Mouse (Mus musculus) stomach, postnatal 0 days (tissue): ENCODE results near the gene Tenm3. TPM values are rescaled to one million over a fixed set of nuclear protein-coding genes. Genes with fewer than 3 reads are reported as not detected.

ENCODE experiments used
- ATAC-seq: fragments of 200-750 bp; cut with Nextera tagmentation; 2 replicates; pipeline ENCODE4 v1.8.0; 2017; ENCODE audit not compliant: low FRiP score, low TSS enrichment
- DNase-seq: peaks from one replicate; pipeline ENCODE4 v3.0.0-alpha.2; 2016; ENCODE audit warnings: low spot score
- H3K27ac ChIP-seq: fragments of 300-500 bp; sonication (generic); replicated peaks from 2 replicates; pipeline ENCODE4 v1.5.1; 2014; ENCODE audit warnings: mild to moderate bottlenecking, control low read depth
- H3K27me3 ChIP-seq: fragments of 300-500 bp; sonication (generic); 2 replicates; pipeline ENCODE4 v1.6.1; 2014; ENCODE audit warnings: low read length; ENCODE audit not compliant: control insufficient read depth, insufficient read depth
- H3K36me3 ChIP-seq: fragments of 300-500 bp; sonication (generic); 2 replicates; pipeline ENCODE4 v1.6.1; 2014; ENCODE audit warnings: low read length, mixed read lengths; ENCODE audit not compliant: control insufficient read depth, insufficient read depth
- H3K4me1 ChIP-seq: fragments of 300-500 bp; sonication (generic); replicated peaks from 2 replicates; pipeline ENCODE4 v1.6.1; 2014; ENCODE audit warnings: antibody characterized with exemption; ENCODE audit not compliant: control insufficient read depth, insufficient read depth
- H3K4me2 ChIP-seq: fragments of 300-500 bp; sonication (generic); replicated peaks from 2 replicates; pipeline ENCODE4 v1.6.1; 2014; ENCODE audit warnings: low read depth, mild to moderate bottlenecking, control low read depth, moderate library complexity
- H3K4me3 ChIP-seq: fragments of 300-500 bp; sonication (generic); 2 replicates; pipeline ENCODE4 v1.5.1; 2014; ENCODE audit warnings: low read depth, low read length, control low read depth
- H3K9ac ChIP-seq: fragments of 300-500 bp; sonication (generic); 2 replicates; pipeline ENCODE4 v1.6.1; 2014; ENCODE audit warnings: mild to moderate bottlenecking, low read length, control low read depth, mixed read lengths
- H3K9me3 ChIP-seq: fragments of 300-500 bp; sonication (generic); 2 replicates; pipeline ENCODE4 v1.6.1; 2016; ENCODE audit warnings: low read length; ENCODE audit not compliant: control insufficient read depth
- CTCF ChIP-seq: IDR thresholded peaks from 2 replicates; pipeline ENCODE4 v1.5.1; 2016; ENCODE audit warnings: antibody characterized with exemption, low read depth, mild to moderate bottlenecking, moderate library complexity
- EP300 ChIP-seq: optimal IDR thresholded peaks from 2 replicates; pipeline ENCODE3; 2016; ENCODE audit warnings: antibody characterized with exemption
- WGBS: fragments of 180-500 bp; shearing (Covaris S2); extraction: QIAGEN DNeasy Blood & Tissue Kit; methylation state at CpG from one replicate; pipeline ENCODE4 v1.1.7; 2014; 5-methylcytosine and 5-hydroxymethylcytosine counted together
- polyA plus RNA-seq: library from polyadenylated mRNA; unstranded; fragments of >200 nt; fragmentation: Nextera tagmentation; extraction: Ambion mirVana; gene quantifications from 2 replicates; pipeline ENCODE4 v1.2.1, GENCODE M21; 2015

The Tenm3 gene
- polyA plus RNA-seq, 1 experiment from 2014 or later = 4.5 TPM

DNA sequence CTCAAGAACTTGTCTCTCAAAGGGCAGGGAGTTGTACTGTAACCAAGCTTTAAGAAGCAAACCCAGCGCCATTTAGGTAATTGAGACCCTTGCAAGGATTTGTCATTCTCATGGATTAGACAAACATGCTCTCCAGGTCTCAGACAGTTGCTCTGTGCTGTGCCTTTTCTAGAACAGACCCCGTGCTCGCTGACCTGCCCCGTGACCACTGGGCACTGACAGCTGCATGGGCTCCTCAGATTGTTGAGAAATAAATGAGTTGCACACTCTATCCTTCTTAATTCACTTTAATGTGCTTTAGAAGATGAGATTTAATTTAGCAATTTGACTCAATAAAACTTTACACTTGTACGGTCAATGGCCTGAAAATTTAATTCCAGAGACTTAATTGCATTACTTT, 502.5 kb downstream of the Tenm3 start:
- WGBS = 79% methylated on average over 5 of the region's 5 CpGs
- no peak for ATAC-seq
- DNase-seq = no peak
- H3K4me3 ChIP-seq = no peak overlapping the region
- no peaks in the 10 kb centered on the region for H3K4me1 ChIP-seq
- no peak overlapping the region for H3K9ac ChIP-seq
- no peak overlapping the region for H3K27ac ChIP-seq
- H3K36me3 ChIP-seq = no peaks in the 10 kb centered on the region
- H3K4me2 ChIP-seq = no peak overlapping the region
- TF ChIP-seq EP300 (no peak), CTCF (no peak)
- no peaks in the 10 kb centered on the region for H3K9me3 ChIP-seq
- H3K27me3 ChIP-seq = no peaks in the 10 kb centered on the region

- TF ChIP-seq EP300 (no peak), CTCF (no peak)
- 94% methylated on average over 11 of the region's 11 CpGs for WGBS
- ATAC-seq (no peak), DNase-seq (no peak)
- H3K9ac ChIP-seq = no peak overlapping the region
- no peaks in the 10 kb centered on the region for H3K4me1 ChIP-seq
- no peak overlapping the region for H3K27ac ChIP-seq
- no peaks in the 10 kb centered on the region for H3K27me3 ChIP-seq
- no peaks in the 10 kb centered on the region for H3K36me3 ChIP-seq
- H3K9me3 ChIP-seq = no peaks in the 10 kb centered on the region
- H3K4me3 ChIP-seq = no peak overlapping the region
- H3K4me2 ChIP-seq = no peak overlapping the region
Observed at GRCm38 (mm10) chr8:48322655-48323265, 521.0 kb downstream of the Tenm3 start.

GRCm38 (mm10) chr8:48322240-48322639, 521.5 kb downstream of the Tenm3 start:
- H3K4me2 ChIP-seq = no peak overlapping the region
- TF ChIP-seq EP300 (no peak), CTCF (no peak)
- ATAC-seq (no peak), DNase-seq (no peak)
- H3K4me1 ChIP-seq = no peaks in the 10 kb centered on the region
- H3K4me3 ChIP-seq = no peak overlapping the region
- no peak overlapping the region for H3K9ac ChIP-seq
- no peaks in the 10 kb centered on the region for H3K27me3 ChIP-seq
- H3K36me3 ChIP-seq = no peaks in the 10 kb centered on the region
- H3K27ac ChIP-seq = no peak overlapping the region
- no peaks in the 10 kb centered on the region for H3K9me3 ChIP-seq
- 97% methylated on average over 6 of the region's 6 CpGs for WGBS

- Histone ChIP-seq H3K4me3 (no peak overlapping the region), H3K36me3 (no peaks in the 10 kb centered on the region), H3K4me1 (no peaks in the 10 kb centered on the region), H3K9me3 (no peaks in the 10 kb centered on the region), H3K9ac (no peak overlapping the region), H3K4me2 (no peak overlapping the region), H3K27ac (no peak overlapping the region), H3K27me3 (no peaks in the 10 kb centered on the region)
- TF ChIP-seq EP300 = no peak
- no peak for TF ChIP-seq CTCF
- 84% methylated on average over 3 of the region's 3 CpGs for WGBS
- no peak for DNase-seq
- ATAC-seq = no peak
Observed at GRCm38 (mm10) chr8:48319674-48320073, 524.1 kb downstream of the Tenm3 start.

- Histone ChIP-seq H3K27ac (no peak overlapping the region), H3K4me2 (no peak overlapping the region), H3K27me3 (no peaks in the 10 kb centered on the region), H3K4me1 (no peaks in the 10 kb centered on the region), H3K9ac (no peak overlapping the region), H3K4me3 (no peak overlapping the region), H3K9me3 (no peaks in the 10 kb centered on the region), H3K36me3 (no peaks in the 10 kb centered on the region)
- no peak for DNase-seq
- ATAC-seq = no peak
- WGBS = 91% methylated on average over 10 of the region's 10 CpGs
- TF ChIP-seq EP300 (no peak), CTCF (no peak)
Observed at GRCm38 (mm10) chr8:48317498-48317897, 526.3 kb downstream of the Tenm3 start.

GRCm38 (mm10) chr8:48315605-48316004, 528.1 kb downstream of the Tenm3 start:
- ATAC-seq (no peak), DNase-seq (no peak)
- Histone ChIP-seq H3K4me2 (no peak overlapping the region), H3K4me3 (no peak overlapping the region), H3K36me3 (no peaks in the 10 kb centered on the region), H3K9ac (no peak overlapping the region), H3K4me1 (no peaks in the 10 kb centered on the region), H3K27ac (no peak overlapping the region), H3K9me3 (no peaks in the 10 kb centered on the region), H3K27me3 (no peaks in the 10 kb centered on the region)
- no peak for TF ChIP-seq EP300
- TF ChIP-seq CTCF = no peak
- 76% methylated on average over 8 of the region's 8 CpGs for WGBS
